Mouse (Mus musculus): ENCODE measurements around the gene Hao1. TPM values are rescaled to one million over a fixed set of nuclear protein-coding genes. Genes with fewer than 3 reads are reported as not detected.

The Hao1 gene
- total and polyA plus RNA-seq, 3 experiments: 0.38 to 0.66 TPM; not detected in 1

- no peak for DNase-seq
These were observed 89.0 kb downstream of the Hao1 start for GRCm38 (mm10) chr2:134465132-134465531.

GRCm38 (mm10) chr2:134462321-134462720 is 91.8 kb downstream of the Hao1 start:
- DNase-seq: no peak

- peak; percentile 8 for DNase-seq
These were observed 93.3 kb downstream of the Hao1 start for GRCm38 (mm10) chr2:134460831-134461230.

- DNase-seq: no peak
These were observed 98.1 kb downstream of the Hao1 start for GRCm38 (mm10) chr2:134456065-134456505.

GRCm38 (mm10) chr2:134452748-134453147 is 101.4 kb downstream of the Hao1 start:
- DNase-seq: no peak

- DNase-seq: no peak
These were observed 103.2 kb downstream of the Hao1 start for GRCm38 (mm10) chr2:134450976-134451375.

Other genes with a start within 250 kb of the Hao1 start
- 10 to 100 TPM; 31.9 to 43.4 TPM for gene Tmx4, start 89.8 kb upstream of the Hao1 start, total RNA-seq (2021)
- gene Tmx4, start 89.8 kb upstream of the Hao1 start, polyA plus RNA-seq (2012; rRNA removed): 42.1 and 47.1 TPM in 2 replicates
- 10 to 100 TPM; 69.9 to 80.4 TPM for gene Plcb1, start 231.7 kb upstream of the Hao1 start, total RNA-seq (2021)
- 24.7 and 39.3 TPM in 2 replicates for gene Plcb1, start 231.7 kb upstream of the Hao1 start, polyA plus RNA-seq (2012; rRNA removed)